Mouse (Mus musculus) regulatory T cell (primary cell): ENCODE measurements around the gene Csf3.
"Not testable (repeated sequence)": the region's sequence is repeated elsewhere in the genome, so short reads cannot be mapped to it uniquely, and the experiment has no call there.

Source experiments
- in situ Hi-C: fragments of 300-600 bp; cut with MboI, MseI; formaldehyde crosslinking; loops from one replicate; pipeline ENCODE4 v1.15.1; 2025; ENCODE audit warnings: high pct_unique_total_duplicates

Csf3 gene

DNA sequence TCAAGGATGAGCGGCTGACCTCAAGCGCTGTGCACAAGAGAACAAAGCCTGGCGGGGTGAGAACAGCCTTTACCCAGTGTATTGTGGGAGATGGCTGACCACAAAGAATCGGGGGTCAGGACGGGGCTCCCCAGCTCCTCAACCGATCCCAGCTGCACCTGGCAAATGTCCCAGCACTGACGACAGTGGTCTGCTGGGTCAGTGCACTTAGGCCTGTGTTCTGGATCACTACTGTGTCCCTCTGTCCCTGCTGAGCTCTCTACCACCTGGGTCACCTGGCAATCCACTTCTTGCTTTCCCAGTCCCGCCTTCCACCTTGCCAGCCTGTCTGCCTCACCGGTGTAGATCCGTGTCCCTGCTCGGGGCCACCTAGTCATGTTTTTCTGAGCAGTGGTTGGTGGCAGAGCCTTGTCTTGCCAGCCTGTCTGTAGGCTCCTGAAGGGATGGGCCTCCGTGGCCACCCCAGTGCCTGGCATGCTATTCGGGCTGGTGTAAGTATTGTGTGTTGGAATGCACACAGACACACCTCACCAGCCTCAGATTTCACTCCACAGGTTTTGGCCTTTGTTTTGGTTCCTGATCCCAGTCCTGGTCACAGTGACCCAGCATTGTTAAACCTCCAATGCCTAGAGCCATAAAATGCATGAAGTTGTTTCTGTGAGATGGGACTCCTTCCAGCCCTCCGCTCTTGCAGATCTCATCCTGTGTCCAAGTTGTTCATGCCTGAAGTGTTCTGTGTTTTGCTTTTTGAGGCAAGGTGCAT lies 4.4 kb upstream of the Csf3 start:
- in situ Hi-C loops = loop anchor here (10.0 kb wide), 1 partner anchor 62 kb away; no protein-coding TSS in a partner anchor

DNA sequence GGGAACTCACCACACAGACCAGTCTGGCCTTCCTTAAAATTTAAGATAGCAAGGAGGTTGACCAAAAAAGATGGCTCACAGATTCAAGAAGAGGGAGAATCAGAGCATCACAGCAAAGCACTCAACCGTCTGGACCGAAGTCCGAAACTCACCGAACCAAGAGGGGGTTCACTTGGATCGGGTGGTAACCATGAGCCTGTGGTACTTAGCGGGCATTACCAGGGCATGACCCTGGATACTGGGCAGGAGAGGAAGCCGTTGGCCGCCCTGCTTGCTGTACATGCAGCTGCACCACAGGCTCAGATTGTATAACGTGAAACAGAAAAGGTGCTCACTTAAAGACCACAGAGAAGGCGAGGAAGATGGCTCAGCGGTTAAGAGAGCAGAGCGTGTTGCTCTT lies 3.8 kb upstream of the Csf3 start:
- in situ Hi-C loops = loop anchor here (10.0 kb wide), 1 partner anchor 62 kb away; no protein-coding TSS in a partner anchor

DNA sequence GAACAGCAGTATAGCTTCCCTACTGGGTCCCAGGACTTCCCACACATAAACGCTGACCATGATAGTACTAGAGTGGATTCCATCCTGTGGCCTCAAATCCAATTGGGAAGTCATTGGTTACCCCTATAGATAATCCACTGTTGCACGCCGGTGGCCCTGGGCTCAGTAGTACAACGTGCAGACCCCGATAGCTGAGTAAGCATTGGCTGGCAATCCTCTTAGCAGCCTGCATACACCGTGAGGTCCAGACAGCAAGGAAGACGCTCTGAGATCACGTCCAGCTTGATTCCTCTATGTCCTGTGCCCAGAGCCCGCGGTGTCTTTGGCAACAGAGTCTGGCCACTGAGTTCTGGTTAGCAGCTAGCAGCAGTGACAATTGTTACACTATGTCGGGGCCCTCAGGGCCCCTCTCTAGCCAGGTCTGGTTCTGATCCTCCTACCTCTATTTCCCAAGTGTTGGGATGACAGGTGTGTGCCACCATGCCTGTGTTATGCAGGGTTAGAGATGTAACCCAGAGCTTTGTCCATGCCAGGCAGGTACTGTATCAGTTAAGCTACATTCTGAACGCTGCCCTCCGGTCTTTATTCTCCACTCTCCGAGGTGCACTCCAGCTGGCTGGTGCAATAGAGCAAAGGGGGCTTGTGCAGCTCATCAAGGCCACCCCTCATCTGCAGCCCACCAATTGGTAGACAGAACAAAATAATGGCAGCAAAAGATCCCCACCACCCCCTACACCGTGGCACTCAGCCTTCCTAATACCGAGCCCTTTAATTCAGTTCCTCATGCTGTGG lies 2.0 kb upstream of the Csf3 start:
- in situ Hi-C loops = loop anchor here (10.0 kb wide), 1 partner anchor 64 kb away; no protein-coding TSS in a partner anchor

DNA sequence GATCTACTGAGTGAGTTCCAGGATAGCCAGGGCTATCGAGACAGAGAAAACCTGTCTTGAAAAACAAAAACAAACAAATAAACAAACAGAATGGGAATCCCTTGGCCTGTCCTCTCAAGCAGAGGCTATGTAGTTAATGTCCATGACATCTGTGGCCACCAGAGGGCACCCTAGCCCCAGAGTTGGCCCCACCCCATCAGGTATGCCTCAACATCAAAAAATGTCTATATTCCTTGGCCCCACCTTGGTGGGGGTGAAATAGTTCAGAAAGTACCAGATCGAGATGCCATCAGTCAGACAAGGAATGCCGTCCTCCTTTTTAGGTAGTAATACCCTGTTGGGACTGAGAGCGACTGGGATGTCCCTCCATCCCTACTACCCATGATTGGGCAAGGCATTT lies 1.2 kb upstream of the Csf3 start:
- in situ Hi-C loops = loop anchor here (5.0 to 10.0 kb wide), 2 partner anchors 62 to 65 kb away; no protein-coding TSS in a partner anchor

DNA sequence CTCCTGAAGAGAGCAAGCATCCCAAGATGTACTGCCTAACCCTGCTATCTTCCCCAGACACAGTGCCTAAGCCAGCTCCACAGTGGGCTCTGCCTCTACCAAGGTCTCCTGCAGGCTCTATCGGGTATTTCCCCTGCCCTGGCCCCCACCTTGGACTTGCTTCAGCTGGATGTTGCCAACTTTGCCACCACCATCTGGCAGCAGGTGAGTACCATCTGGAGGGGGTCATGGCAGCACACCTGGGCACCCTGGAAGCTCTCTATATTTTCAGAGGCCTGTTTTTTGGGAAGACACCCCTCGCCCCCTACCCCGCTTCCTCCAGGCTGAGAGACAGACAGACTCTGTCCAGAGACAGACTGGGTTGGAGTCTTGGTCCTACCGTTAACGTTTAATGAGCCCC lies 1.3 kb downstream of the Csf3 start:
- in situ Hi-C loops = loop anchor here (5.0 kb wide), 1 partner anchor 60 kb away; no protein-coding TSS in a partner anchor

DNA sequence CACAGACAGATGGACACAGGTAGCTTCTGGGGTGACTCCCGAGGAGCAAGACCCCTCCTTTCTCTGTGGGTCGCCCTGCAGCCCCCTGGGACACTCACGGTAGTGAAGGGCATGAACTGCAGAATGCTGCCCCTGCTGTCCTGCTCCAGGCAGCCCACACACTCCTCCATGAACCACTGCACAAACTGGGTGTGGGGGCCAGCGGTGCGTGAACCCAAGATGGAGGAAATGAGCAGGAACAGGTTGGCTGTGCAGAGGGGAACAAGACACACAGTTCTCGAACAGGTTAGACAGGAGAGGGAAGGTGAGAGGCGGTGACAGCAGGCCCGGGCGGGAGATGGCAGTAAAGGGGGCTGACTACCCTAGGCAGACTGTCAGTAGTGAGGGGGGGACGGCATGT lies 4.0 kb downstream of the Csf3 start:
- in situ Hi-C loops = no loop called here

DNA sequence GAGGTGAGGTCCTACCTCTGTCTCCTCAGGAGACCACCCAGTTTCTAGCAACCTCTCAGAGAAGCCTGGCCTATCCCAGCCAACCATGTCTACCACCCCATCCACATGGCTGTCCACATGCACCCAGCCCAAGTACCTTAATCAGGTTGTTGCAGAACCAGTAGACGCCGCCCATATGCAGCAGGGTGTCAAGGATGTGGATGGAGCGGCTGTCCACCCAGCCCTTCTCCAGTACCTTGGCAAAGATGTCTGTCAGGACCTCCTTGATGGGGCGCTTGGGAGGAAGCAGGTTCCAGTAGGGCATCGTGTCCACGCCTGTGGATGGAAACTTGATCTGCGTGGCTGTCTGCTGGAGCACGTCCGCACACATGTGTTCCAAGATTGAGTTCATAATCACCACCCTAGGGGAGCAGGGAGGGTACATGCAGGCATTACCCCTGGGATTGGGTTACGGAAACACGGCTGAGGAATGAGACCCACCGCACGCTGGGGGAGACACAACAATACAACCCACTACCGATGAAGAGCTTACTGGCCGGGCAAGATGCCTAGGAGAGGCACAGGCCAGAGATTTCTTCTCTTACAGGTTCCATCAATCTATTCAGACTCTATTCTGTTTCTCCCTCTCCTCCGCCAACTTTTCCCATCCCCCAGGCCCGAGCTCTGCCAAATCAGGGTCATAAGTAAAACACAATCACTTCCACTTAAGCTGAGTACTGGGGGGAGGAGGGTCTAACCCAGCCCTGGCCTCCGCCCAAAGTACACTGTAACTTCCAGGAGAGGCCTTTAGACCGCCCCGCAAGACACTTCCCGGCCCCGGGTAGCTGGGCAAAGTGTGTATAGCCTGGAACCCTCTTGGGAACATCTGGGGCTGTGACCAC lies 6.6 kb downstream of the Csf3 start:
- in situ Hi-C loops = no loop called here

DNA sequence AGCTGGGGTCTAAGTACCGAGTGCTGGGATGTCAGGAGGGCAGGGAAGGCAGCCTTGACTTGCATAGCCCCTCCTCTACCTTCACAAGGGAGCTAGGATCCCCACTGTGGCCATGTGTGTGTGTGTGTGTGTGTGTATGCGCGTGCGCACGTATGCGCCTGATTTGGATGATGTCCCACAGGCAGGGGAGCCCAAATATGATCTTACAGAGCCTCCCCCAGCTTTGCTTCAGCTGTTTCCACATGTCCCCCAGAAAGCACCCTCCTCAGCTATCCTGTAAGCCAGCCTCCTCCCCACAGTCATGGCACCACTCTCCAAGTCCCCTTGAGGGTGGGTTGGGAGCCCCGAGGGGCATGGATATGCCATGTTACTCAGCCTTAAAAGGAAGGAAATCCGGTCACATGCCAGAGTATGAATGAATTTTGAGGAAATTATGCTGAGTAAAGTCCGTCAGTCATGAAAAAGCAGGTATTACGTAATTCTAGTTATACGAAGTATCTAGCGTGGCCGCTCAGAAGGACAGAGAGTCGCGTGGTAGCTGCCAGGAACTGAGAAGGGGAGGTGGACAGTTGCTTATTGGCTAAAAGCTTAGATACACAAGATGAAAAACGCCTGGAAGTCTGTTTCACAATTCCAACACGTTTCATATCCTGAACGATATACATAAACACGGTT lies 7.4 kb downstream of the Csf3 start:
- in situ Hi-C loops = no loop called here

DNA sequence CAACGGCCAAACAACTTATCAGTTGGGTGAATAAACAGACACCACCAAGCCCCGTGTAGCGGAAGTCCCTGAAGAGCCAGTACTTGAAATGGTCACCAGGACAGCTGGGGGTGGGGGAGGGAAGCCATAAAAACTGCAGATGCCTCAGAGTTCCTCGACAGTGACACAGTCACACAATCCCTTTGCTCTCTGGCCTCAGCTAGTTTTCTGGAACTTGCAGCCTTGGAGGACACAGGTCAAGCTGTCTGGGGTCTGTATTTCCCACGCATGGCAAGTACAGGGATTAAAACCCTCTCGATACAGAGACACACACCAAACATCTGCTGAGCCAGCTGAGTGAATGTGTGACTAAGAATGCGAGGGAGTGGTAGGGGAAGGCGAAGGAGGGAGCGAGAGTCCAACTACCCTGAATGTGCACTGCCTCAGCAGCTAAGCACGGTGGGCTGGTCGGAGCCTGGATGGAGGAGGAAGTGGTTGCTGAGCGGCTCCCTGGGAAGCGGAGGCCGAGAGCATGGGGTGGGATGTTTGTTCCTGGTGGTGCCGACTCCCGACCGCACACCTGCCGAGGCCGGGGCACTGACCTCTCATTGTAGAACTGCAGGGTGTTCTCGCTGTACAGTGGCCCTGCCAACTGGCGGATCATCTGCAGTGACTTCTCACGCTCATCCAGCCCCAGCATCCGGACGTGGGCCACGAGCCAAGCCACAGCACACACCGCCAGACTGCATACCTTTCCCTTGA lies 8.1 kb downstream of the Csf3 start:
- in situ Hi-C loops = no loop called here

DNA sequence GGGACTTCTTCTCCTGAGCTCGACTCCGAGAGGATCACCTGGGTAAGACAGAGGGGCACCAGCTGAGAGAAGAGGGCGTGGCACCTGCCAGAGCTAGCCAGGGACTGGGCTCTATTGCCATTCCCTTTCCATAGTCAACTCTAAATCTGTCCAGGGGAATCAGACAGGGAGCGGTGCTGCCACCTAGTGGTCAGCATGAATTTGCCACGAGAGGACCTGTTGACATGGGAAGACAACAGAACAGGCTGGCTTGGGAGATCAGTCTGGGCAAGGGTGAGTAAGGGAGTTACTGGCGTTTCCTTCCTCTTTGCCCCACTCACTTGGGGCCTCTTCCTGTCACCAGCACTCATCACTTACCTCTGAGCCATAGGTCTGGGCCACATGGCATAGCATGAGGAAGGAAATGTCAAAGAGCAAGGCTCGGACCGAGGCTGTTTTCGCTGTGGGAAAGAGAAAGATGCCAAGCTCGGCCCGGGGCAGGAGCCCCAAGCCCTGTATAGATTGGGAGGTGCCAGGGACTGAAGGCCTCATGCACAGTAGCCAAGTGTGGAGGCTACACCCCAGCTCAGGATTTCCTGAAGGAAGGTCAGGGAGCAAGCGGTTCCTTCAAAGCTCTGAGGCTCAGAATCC lies 9.5 kb downstream of the Csf3 start:
- in situ Hi-C loops = no loop called here

DNA sequence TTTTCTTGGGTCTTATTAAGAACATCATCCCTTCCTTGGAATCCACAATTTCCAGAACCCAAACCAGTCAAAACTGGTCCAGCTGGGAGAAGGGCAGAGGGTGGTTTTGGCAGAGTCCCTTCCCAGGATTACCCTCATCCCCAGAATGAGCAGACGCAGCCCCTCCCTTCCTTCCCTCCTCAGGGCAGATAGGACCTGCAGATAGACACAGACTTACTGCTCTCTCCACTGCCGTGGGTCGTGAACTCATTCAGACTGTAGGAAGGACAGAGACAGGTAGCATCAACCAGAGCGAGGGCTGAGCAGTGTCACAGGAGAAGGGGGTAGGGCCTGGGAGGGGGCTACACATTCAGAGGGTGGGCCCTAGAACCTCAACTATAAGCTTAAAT lies 10.0 kb downstream of the Csf3 start:
- in situ Hi-C loops = no loop called here

DNA sequence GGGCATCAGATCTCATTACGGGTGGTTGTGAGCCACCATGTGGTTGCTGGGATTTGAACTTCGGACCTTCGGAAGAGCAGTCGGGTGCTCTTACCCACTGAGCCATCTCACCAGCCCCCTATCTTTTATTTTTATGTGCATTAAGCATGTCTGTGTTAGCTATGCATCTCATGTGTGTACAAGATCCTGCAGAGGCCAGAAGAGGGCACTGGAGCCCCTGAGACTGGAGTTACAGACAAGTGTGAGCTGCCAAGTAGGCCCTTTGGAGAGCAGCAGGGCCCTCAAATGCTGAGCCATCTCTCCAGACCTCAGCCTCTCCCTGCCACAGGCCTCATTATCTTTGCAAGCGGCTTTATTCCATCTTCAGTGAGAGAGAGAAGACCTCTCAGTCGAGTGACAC lies 10.9 kb downstream of the Csf3 start:
- in situ Hi-C loops = not testable (repeated sequence)

DNA sequence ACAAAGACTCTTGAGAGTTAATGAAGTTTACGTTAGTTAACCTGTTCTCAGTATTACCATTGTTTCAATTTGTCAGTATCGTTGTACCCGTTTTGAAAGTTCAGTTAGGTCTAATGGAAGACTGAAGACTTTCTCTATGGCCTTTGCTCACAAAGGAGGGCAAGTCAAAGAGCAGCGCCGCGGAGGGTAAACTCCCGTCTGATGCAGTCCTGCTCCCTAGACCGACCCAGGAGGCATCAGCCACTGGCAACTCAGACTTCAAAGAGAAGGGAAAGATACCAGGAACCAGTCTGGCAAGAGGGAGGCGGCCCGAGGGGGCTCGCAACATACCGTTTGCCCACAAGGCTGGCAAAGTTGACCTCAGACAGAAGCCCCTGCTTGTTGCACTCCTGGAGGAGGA lies 12.6 kb downstream of the Csf3 start:
- in situ Hi-C loops = no loop called here

DNA sequence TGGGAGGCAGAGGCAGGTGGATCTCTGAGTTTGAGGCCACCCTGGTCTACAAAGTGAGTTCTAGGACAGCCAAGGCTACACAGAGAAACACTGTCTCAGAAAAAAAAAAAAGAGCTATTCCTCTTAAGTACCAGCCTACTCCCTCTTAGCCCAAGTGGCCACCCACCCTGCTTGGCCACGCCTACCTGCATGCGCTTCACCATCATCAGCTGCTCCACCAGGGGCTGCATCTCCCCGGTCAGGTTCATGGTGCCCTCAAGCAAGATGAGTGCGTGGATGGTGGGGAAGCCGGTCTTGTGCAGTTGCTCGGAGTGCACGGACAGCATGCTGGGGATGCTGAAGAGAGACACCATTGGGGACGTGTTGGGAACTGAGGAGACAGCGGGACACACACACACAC lies 14.9 kb downstream of the Csf3 start:
- in situ Hi-C loops = loop anchor here (5.0 kb wide), 1 partner anchor 71 kb away; no protein-coding TSS in a partner anchor

DNA sequence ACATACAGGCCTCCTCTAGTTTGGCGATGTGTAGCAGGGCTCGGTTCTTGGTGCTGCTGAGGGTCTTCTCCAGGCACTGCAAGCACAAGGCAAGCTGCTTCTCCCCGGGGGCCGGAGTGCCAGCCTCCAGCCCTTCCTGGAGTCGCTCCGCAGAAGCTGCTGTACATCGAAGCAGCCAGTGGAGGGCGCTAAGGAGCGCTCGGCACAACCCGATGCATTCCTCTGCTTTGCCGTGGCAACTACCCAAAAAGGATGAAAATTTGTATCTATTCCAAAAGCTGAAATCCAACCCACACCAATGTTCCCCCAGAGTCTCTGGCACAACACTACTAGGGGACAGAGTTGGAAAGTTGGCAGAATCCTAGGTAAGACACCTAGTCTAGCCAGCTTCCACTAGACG lies 16.8 kb downstream of the Csf3 start:
- in situ Hi-C loops = loop anchor here (5.0 kb wide), 1 partner anchor 69 kb away; no protein-coding TSS in a partner anchor

DNA sequence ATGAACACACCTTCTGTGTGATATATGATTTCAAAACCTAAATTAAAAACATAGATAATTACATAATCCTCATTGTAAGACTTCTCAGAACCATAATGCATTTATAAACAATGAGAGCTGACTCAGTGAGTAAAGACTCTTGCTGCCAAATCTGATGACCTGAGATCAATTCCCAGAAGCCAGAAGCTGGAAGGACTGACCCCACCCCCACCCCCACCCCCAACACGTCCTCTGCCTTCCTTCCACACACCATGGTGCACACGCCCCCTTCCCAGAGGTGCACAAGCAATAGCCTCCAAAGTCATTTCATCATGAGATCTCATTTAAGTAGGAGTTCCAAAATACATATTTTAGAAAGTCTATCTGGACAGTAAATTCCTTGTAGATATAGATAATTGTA lies 19.7 kb downstream of the Csf3 start:
- in situ Hi-C loops = no loop called here

DNA sequence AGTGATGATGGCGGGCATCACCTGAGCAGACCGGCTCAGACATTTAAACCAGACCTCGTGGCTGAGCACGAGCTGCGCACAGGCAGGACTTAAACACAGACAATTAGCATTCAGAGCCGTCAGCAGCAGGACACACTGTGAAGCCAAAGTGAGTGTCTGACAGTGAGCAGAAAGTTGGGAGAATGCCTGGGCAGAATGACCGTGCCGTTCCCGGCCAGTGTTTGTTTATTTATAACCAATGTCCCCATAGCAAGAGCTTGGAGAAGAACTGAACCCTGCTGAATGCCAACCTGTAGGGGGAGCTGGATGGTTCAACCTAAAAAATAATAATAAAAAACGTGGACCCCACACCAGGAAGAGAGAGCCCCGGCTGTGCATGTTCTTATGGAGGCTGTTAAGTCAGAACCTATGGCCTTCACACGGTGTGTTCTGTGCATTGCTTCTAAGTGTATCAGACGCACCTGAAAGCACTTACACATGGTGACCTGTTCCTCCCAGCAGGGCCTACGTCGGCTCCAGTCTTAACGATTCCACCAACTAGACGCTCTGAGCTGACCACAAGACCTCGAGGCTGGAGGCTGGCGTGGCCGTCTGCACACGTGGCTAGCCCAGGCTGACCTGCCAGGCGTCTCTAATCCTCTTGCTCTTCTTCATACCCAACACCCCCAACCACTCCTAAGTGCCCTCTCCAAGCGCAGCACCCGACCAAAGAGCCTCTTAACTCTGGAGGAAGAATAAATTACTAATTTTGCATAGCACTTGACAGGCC lies 20.6 kb downstream of the Csf3 start:
- in situ Hi-C loops = no loop called here

DNA sequence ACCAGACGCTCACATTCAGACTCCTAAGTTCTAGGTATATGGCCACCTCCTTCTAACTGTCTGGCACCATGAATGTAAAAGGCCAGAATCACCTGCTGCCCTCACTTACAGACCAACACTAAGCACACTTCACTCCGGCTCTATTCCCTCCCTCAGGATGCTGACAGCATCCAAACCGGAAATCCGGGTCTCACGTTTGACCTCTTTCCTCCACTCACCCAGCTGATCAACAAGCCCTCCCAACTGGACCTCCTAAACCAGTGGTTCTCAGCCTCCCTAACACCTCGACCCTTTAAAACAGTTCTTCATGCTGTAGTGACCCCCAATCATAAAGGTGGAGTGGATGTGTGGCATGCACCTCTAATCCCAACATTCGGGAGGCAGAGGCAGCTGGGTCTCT lies 22.0 kb downstream of the Csf3 start:
- in situ Hi-C loops = no loop called here

DNA sequence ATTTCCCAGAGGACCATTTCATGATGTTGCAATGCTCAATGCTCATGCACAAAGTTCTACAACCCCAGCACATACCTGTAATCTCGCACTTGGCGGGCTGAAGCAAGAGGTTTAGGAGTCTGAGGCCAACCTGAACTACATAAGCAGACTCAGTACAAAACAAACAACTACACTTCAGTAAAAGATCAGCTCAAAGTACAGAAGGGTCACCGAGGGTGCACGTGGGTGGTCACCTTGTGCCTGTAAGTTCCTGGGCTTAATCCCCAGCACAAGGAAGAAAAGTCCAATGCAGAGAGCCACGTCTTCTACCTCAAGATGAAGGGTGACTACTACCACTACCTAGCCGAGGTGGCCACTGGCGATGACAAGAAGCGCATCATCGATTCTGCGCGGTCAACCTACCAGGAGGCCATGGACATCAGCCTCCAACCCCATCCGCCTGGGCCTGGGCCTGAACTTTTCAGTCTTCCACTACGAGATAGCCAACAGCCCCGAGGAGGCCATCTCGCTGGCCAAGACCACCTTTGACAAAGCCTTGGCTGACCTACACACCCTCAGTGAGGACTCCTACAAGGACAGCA lies 25.0 kb downstream of the Csf3 start:
- in situ Hi-C loops = no loop called here
